Comparison of ENCODE assay signal across 19 mouse cellular contexts in genomic region chr1:137352390-137353027, GRCm38 (mm10).
"Had no signal": no experiment of that assay in that cellular context is flagged by ENCODE, and none has a peak within 500 bp of the region (broad histone marks: within the 10 kb centered on the region; RNA-seq: fewer than 3 reads in every experiment).

No protein-coding gene starts in this region.

- H3K9me3 ChIP-seq: liver, embryonic 12.5 days; midbrain, embryonic 10.5 days; midbrain, embryonic 12.5 days; neural tube, embryonic 13.5 days; neural tube, embryonic 15.5 days had no signal

- DNase-seq: lung, adult 2 months; lung, postnatal 36 days; midbrain, embryonic 14.5 days; retina, postnatal 1 day; right cerebral cortex, adult 18-20 months; right cerebral cortex, postnatal 25 days; right cerebral cortex, postnatal 4 days; spleen, adult 18-20 months; thymus, adult 18-20 months; thymus, postnatal 14 days; thymus, postnatal 36 days had no signal

- H3K4me2 ChIP-seq: liver, embryonic 12.5 days; midbrain, embryonic 12.5 days; neural tube, embryonic 13.5 days; neural tube, embryonic 15.5 days had no signal

- H3K27ac ChIP-seq: liver, embryonic 12.5 days; liver, embryonic 14.5 days; midbrain, embryonic 10.5 days; midbrain, embryonic 12.5 days; neural tube, embryonic 13.5 days; neural tube, embryonic 15.5 days had no signal

- H3K9ac ChIP-seq: liver, embryonic 12.5 days; liver, embryonic 14.5 days; midbrain, embryonic 12.5 days; neural tube, embryonic 13.5 days; neural tube, embryonic 15.5 days had no signal

- H3K27me3 ChIP-seq: liver, embryonic 12.5 days; midbrain, embryonic 12.5 days; neural tube, embryonic 13.5 days; neural tube, embryonic 15.5 days had no signal

- H3K36me3 ChIP-seq: liver, embryonic 12.5 days; midbrain, embryonic 10.5 days; midbrain, embryonic 12.5 days; neural tube, embryonic 13.5 days; neural tube, embryonic 15.5 days had no signal

- H3K4me1 ChIP-seq: liver, embryonic 12.5 days; midbrain, embryonic 10.5 days; midbrain, embryonic 12.5 days; neural tube, embryonic 13.5 days; neural tube, embryonic 15.5 days had no signal

- H3K4me3 ChIP-seq: liver, embryonic 12.5 days; midbrain, embryonic 10.5 days; midbrain, embryonic 12.5 days; myocyte; neural tube, embryonic 13.5 days; neural tube, embryonic 15.5 days had no signal

- ATAC-seq: liver, embryonic 12.5 days; midbrain, embryonic 16.5 days had no signal
